Mouse (Mus musculus): ENCODE measurements around the gene Mup5. TPM values are rescaled to one million over a fixed set of nuclear protein-coding genes. Genes with fewer than 3 reads are reported as not detected.
"Not testable (repeated sequence)": the region's sequence is repeated elsewhere in the genome, so short reads cannot be mapped to it uniquely, and the experiment has no call there.

Gene Mup5
- not detected in 2 replicates for polyA plus RNA-seq (2012; ENCODE audit: insufficient read depth, insufficient read length, missing spikeins)

- no peak within 1 kb of the TSS for H3K27ac ChIP-seq (replicated peaks; ENCODE audit: low read depth, low read length)
- no peak within 1 kb of the TSS for H3K4me3 ChIP-seq (ENCODE audit: insufficient read depth, low read depth, low read length)
- no peaks in the 10 kb centered on the region for H3K4me1 ChIP-seq (ENCODE audit: control insufficient read depth, insufficient read depth, insufficient read length, low read length)
Measured at GRCm38 (mm10) chr4:61834952-61835708, at the start of gene Mup5. TSS of gene Mup5 (minus strand) at chr4:61835233.

- no peak overlapping the region for H3K27ac ChIP-seq (replicated peaks; ENCODE audit: low read depth, low read length)
Measured at GRCm38 (mm10) chr4:61858160-61858559, 23.1 kb upstream of the Mup5 start.

GRCm38 (mm10) chr4:61855831-61856698 is 21.0 kb upstream of the Mup5 start:
- no peak overlapping the region for H3K4me3 ChIP-seq (ENCODE audit: insufficient read depth, low read depth, low read length)
- no peak overlapping the region for H3K27ac ChIP-seq (replicated peaks; ENCODE audit: low read depth, low read length)
- no peaks in the 10 kb centered on the region for H3K4me1 ChIP-seq (ENCODE audit: control insufficient read depth, insufficient read depth, insufficient read length, low read length)

More at GRCm38 (mm10) chr4:61858160-61858559, 23.1 kb upstream of the Mup5 start:
- H3K4me1 ChIP-seq (ENCODE audit: control insufficient read depth, insufficient read depth, insufficient read length, low read length): no peaks in the 10 kb centered on the region
- no peak overlapping the region for H3K4me3 ChIP-seq (ENCODE audit: insufficient read depth, low read depth, low read length)

GRCm38 (mm10) chr4:61855344-61855743 is 20.3 kb upstream of the Mup5 start:
- no peak overlapping the region for H3K4me3 ChIP-seq (ENCODE audit: insufficient read depth, low read depth, low read length)
- H3K4me1 ChIP-seq (ENCODE audit: control insufficient read depth, insufficient read depth, insufficient read length, low read length): no peaks in the 10 kb centered on the region
- H3K27ac ChIP-seq (replicated peaks; ENCODE audit: low read depth, low read length): no peak overlapping the region

GRCm38 (mm10) chr4:61844758-61845455 is 9.9 kb upstream of the Mup5 start:
- Histone ChIP-seq H3K4me1 (ENCODE audit: control insufficient read depth, insufficient read depth, insufficient read length, low read length) (no peaks in the 10 kb centered on the region), H3K27ac (replicated peaks; ENCODE audit: low read depth, low read length) (no peak overlapping the region)

GRCm38 (mm10) chr4:61829211-61829610 is 5.8 kb downstream of the Mup5 start:
- Histone ChIP-seq H3K4me3 (ENCODE audit: insufficient read depth, low read depth, low read length) (no peak overlapping the region), H3K27ac (replicated peaks; ENCODE audit: low read depth, low read length) (no peak overlapping the region), H3K4me1 (ENCODE audit: control insufficient read depth, insufficient read depth, insufficient read length, low read length) (no peaks in the 10 kb centered on the region)

More at GRCm38 (mm10) chr4:61844758-61845455, 9.9 kb upstream of the Mup5 start:
- H3K4me3 ChIP-seq (ENCODE audit: insufficient read depth, low read depth, low read length): no peak overlapping the region

- Histone ChIP-seq H3K27ac (replicated peaks; ENCODE audit: low read depth, low read length) (no peak overlapping the region), H3K4me1 (ENCODE audit: control insufficient read depth, insufficient read depth, insufficient read length, low read length) (no peaks in the 10 kb centered on the region), H3K4me3 (ENCODE audit: insufficient read depth, low read depth, low read length) (no peak overlapping the region)
Measured at GRCm38 (mm10) chr4:61823185-61823584, 11.8 kb downstream of the Mup5 start.

GRCm38 (mm10) chr4:61822541-61822940 is 12.5 kb downstream of the Mup5 start:
- not testable (repeated sequence) for H3K4me1 ChIP-seq (ENCODE audit: control insufficient read depth, insufficient read depth, insufficient read length, low read length); H3K4me3 ChIP-seq (ENCODE audit: insufficient read depth, low read depth, low read length); H3K27ac ChIP-seq (replicated peaks; ENCODE audit: low read depth, low read length)

- H3K4me3 ChIP-seq (ENCODE audit: insufficient read depth, low read depth, low read length): no peak overlapping the region
- H3K27ac ChIP-seq (replicated peaks; ENCODE audit: low read depth, low read length): no peak overlapping the region
Measured at GRCm38 (mm10) chr4:61815602-61816001, 19.4 kb downstream of the Mup5 start.

GRCm38 (mm10) chr4:61813435-61813834 is 21.6 kb downstream of the Mup5 start:
- H3K4me3 ChIP-seq (ENCODE audit: insufficient read depth, low read depth, low read length): no peak overlapping the region
- no peaks in the 10 kb centered on the region for H3K4me1 ChIP-seq (ENCODE audit: control insufficient read depth, insufficient read depth, insufficient read length, low read length)
- no peak overlapping the region for H3K27ac ChIP-seq (replicated peaks; ENCODE audit: low read depth, low read length)

More at GRCm38 (mm10) chr4:61815602-61816001, 19.4 kb downstream of the Mup5 start:
- H3K4me1 ChIP-seq (ENCODE audit: control insufficient read depth, insufficient read depth, insufficient read length, low read length): no peaks in the 10 kb centered on the region

- not testable (repeated sequence) for H3K4me1 ChIP-seq (ENCODE audit: control insufficient read depth, insufficient read depth, insufficient read length, low read length); H3K4me3 ChIP-seq (ENCODE audit: insufficient read depth, low read depth, low read length); H3K27ac ChIP-seq (replicated peaks; ENCODE audit: low read depth, low read length)
Measured at GRCm38 (mm10) chr4:61811193-61811592, 23.8 kb downstream of the Mup5 start.

GRCm38 (mm10) chr4:61808926-61809325 is 26.1 kb downstream of the Mup5 start:
- H3K4me1 ChIP-seq (ENCODE audit: control insufficient read depth, insufficient read depth, insufficient read length, low read length); H3K4me3 ChIP-seq (ENCODE audit: insufficient read depth, low read depth, low read length); H3K27ac ChIP-seq (replicated peaks; ENCODE audit: low read depth, low read length): not testable (repeated sequence)

- not testable (repeated sequence) for H3K4me3 ChIP-seq (ENCODE audit: insufficient read depth, low read depth, low read length); H3K27ac ChIP-seq (replicated peaks; ENCODE audit: low read depth, low read length)
Measured at GRCm38 (mm10) chr4:61789699-61790098, 45.3 kb downstream of the Mup5 start.

GRCm38 (mm10) chr4:61784231-61784630 is 50.8 kb downstream of the Mup5 start:
- not testable (repeated sequence) for H3K4me3 ChIP-seq (ENCODE audit: insufficient read depth, low read depth, low read length); H3K27ac ChIP-seq (replicated peaks; ENCODE audit: low read depth, low read length); H3K4me1 ChIP-seq (ENCODE audit: control insufficient read depth, insufficient read depth, insufficient read length, low read length)

More at GRCm38 (mm10) chr4:61789699-61790098, 45.3 kb downstream of the Mup5 start:
- H3K4me1 ChIP-seq (ENCODE audit: control insufficient read depth, insufficient read depth, insufficient read length, low read length): not testable (repeated sequence)

- not testable (repeated sequence) for H3K4me1 ChIP-seq (ENCODE audit: control insufficient read depth, insufficient read depth, insufficient read length, low read length); H3K27ac ChIP-seq (replicated peaks; ENCODE audit: low read depth, low read length); H3K4me3 ChIP-seq (ENCODE audit: insufficient read depth, low read depth, low read length)
Measured at GRCm38 (mm10) chr4:61782169-61782568, 52.9 kb downstream of the Mup5 start, which contains the start of gene Mup19. TSS of gene Mup19 (minus strand) at chr4:61782269.
